Mouse (Mus musculus) CH12.LX (cell line): ENCODE measurements around the gene Fbxl21.

ENCODE experiments used
- CHD2 ChIP-seq: IDR thresholded peaks from 2 replicates; pipeline ENCODE4 v1.6.1; 2011; ENCODE audit warnings: low read length, improper control_type of control experiment
- CTCF ChIP-seq, 2 experiments: IDR thresholded peaks in 1 of 2; conservative IDR thresholded peaks in 1 of 2; 2 replicates each; pipeline ENCODE4 v1.5.1; 2011 to 2012; ENCODE audit warnings: low read depth in 2 of 2, low read length in 2 of 2, improper control_type of control experiment in 1 of 2, inconsistent platforms in 1 of 2, mild to moderate bottlenecking in 1 of 2, moderate library complexity in 1 of 2
- ELF1 ChIP-seq: IDR thresholded peaks from 2 replicates; pipeline ENCODE4 v1.6.1; 2014; ENCODE audit warnings: low read depth, mild to moderate bottlenecking, inconsistent platforms, low read length, improper control_type of control experiment
- KAT2A ChIP-seq: IDR thresholded peaks from 2 replicates; pipeline ENCODE4 v1.6.1; 2012; ENCODE audit warnings: low read length, improper control_type of control experiment, inconsistent platforms; ENCODE audit not compliant: insufficient replicate concordance
- MAX ChIP-seq: IDR thresholded peaks from 2 replicates; pipeline ENCODE4 v1.6.1; 2011; ENCODE audit warnings: low read length, improper control_type of control experiment
- POLR2A ChIP-seq: IDR thresholded peaks from 2 replicates; pipeline ENCODE4 v1.6.1; 2011; ENCODE audit warnings: low read depth, mild to moderate bottlenecking, improper control_type of control experiment, low read length
- SMC3 ChIP-seq: IDR thresholded peaks from 2 replicates; pipeline ENCODE4 v1.6.1; 2011; ENCODE audit warnings: low read depth, low read length, improper control_type of control experiment

- no peak for TF ChIP-seq CHD2
- no peak for TF ChIP-seq POLR2A
- TF ChIP-seq SMC3, result no peak
- no peak for TF ChIP-seq KAT2A
- no peak for TF ChIP-seq MAX
- TF ChIP-seq CTCF (conservative IDR thresholded peaks at IDR 0.05 in 1 of 2, IDR thresholded peaks at IDR 0.05 in 1 of 2; ENCODE audit: low read depth in 2 of 2, low read length in 2 of 2), result no peak
- TF ChIP-seq ELF1, result no peak
These were observed 28.3 kb downstream of the Fbxl21 start for GRCm38 (mm10) chr13:56550574-56550973.
